Mouse (Mus musculus) urinary bladder, adult 18-20 months (tissue): ENCODE results near the gene Clpb.

Source experiments
- DNase-seq, 2 experiments: peaks; one replicate each; pipeline ENCODE4 v3.0.0; 2022; ENCODE audit warnings: low spot score in 2 of 2, mixed read lengths in 2 of 2

Gene Clpb

DNA sequence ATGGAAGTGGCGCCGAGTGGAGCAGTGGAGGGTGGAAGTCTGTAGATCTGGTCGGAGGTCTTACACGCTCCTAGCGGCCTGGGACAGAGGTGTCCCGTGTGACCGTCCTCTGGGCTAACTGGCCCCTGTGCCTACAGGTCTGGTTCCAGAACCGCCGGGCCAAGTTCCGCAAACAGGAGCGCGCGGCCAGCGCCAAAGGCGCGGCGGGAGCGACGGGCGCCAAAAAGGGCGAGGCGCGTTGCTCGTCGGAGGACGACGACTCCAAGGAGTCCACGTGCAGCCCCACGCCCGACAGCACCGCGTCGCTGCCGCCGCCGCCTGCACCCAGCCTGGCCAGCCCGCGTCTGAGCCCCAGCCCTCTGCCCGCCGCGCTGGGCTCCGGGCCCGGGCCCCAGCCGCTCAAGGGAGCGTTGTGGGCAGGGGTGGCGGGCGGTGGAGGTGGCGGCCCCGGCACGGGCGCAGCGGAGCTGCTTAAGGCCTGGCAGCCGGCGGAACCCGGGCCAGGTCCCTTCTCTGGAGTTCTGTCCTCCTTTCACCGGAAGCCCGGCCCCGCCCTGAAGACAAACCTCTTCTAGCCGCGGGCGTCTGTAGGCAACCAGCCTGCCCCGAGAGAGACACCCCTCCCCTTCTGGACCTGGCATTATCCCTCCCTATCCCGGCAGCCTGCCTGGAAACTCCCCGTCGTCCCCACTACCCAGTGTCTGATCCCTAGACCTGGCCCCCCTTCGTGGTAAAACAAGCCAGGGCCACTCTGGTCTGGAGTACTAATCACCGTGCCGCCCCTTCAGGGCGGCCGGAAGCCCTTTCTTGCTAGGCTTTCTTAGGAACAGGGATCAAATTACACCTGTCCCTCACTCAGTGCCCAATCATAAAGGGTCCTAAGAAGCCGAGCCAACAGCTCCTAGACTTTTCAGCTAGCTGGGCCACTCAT, 158.4 kb downstream of the Clpb start:
- DNase-seq = peak; percentile 54 to 61

DNA sequence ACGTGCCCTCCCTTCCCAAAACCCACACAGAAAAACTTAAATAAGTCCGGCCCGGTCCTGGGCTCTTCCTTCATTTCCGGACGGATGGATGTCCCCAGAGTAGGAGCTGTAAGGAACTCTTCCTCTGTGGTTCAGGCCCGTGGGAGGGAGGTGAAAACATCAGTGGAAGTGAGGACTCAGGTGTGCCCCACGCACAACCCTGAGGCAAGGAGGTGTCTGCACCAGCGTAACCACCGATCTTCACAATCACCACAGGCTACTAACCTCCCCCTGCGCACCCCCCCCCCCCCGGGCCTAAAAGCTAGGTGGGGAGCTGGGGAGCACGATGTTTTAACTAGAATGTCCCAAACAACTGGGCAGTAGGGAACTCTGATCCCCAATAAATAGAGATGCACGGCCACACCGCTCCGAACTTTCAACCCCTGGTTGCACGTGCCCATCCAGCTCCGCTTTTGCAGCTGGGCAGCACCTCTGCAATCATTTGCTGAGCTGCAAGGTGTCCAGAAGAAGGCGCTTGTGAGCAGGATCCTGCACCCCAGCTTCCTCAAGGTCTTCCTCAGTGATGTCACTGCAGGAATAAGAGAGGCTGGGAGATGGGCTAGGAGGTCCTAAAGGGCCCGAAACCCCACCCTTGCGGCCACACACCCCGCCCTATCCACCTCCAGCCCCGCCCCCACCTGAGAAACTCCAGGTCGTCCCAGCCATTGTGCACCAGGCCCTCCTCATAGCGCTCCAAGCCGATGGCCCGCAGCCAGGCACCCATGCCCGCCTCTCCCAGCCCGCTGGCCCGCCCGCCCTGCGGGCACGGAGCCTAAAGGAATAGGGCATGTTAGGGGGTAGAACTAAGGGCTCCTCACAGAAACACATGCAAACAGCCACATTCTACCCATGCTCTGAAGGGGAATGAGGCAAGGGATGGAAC, 159.7 kb downstream of the Clpb start:
- DNase-seq = no peak

DNA sequence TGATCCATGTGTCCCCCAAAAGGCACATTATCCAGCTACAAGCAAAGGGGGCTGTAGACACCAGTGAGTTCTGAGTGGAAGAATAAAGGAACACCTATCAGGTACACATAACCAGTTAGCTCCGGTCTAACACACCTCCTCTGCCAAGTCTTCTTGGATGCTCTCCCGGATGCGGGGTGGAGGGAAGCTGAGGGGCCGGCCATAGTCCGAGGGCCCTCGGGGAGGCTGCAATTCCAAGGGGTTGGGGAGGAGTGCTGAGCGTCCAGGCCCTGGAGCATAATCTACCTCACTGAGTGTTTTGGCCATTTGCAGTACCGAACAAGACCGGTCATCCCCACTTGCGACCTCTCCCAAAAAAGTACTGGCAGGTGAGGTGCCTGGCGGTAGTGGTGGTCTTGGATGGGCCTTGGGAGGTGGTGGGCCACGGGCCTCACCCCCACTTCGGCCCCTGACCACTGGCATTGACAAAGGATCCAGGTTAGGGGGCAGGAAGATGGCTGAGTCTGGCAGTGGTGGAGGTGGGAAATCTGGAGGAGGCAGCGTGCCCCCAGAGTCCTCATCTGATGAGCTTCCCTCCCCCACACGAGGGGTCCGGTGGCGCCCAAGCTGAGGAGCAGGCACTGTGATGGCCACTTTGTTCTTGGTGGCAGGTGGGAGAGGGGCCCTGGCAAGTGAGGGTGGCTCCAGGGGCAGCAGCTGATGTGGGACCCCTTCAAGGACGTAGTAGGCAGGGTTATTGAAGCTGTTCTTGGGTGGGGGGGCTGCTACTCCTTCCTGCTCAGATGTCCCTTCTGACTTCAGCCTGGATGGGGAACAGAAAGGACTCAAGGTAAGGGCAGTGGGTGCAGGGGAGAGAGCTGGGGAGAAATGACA, 160.6 kb downstream of the Clpb start:
- no peak for DNase-seq

DNA sequence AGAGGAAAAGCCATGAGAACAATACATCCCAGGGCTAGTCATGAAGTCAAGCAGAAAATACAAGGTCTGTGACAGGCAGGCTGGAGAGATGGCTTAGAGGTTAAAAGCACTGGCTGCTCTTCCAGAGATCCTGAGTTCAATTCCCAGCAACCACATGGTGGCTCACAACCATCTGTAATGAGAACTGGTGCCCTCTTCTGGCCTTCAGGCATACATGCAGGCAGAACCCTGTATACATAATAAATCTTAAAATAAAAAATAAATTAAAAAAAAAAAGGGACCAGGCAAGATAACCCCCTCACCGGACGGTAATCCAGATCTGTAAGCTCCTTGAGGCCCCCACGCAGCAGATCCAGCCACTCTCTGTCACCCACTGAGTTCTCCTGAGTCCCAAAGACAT, 166.9 kb downstream of the Clpb start:
- no peak for DNase-seq

DNA sequence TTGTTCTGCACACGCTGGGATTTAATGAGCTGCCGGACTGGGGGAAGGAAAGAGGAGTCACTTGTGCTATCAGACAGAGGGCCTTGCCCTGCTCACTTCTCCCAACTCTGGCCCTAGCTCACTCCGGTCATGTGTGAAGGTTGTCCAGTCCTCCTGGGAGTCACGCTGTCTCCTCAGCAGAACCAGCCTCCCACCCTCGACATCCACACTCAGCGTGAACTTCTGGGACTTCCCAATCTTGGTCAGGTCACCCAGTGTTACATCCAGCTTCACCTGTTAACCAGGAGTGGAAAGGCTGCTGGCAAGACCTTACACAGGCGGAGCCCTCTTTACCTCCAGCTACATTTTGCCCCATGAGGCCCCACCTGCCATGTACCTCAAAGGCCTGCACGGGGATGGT, 168.0 kb downstream of the Clpb start:
- no peak for DNase-seq

DNA sequence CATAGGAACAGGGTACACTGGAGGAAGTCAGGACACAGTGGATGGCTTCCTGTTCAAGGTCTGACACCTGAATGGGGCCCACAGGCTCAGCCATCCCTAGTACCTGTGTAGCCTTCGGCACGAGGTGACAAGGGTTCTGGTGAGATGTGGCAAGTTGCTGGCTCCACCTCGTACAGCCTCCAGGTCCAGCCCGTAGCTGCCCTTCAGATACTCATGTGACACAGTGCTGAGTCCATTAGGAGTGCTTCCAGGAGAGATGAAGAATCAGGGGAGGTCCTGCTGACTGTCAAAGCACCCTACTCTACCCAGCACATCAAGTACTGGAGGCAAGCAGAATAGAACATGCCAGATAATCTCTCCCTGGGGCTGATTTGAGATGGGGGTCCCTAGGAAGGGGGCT, 168.9 kb downstream of the Clpb start:
- DNase-seq = no peak

DNA sequence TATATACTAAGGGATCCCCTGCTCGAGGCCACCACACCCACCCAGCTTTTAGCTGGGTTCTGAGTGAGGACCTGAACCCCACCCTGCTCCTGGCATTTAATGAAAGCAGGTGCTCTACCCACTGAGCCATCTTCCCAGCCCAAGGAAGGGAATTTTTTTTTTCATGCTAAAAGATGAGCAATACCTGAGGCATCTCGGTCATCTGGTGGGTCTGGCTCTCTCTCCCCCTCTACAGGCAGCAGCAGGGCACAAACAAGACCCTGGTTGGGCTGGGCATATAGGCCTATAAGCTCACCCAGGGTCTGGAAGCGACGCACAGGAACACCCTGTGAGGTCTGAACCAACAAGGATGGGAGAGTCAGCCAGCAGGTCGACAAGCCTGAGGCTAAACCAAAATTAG, 169.9 kb downstream of the Clpb start:
- no peak for DNase-seq

DNA sequence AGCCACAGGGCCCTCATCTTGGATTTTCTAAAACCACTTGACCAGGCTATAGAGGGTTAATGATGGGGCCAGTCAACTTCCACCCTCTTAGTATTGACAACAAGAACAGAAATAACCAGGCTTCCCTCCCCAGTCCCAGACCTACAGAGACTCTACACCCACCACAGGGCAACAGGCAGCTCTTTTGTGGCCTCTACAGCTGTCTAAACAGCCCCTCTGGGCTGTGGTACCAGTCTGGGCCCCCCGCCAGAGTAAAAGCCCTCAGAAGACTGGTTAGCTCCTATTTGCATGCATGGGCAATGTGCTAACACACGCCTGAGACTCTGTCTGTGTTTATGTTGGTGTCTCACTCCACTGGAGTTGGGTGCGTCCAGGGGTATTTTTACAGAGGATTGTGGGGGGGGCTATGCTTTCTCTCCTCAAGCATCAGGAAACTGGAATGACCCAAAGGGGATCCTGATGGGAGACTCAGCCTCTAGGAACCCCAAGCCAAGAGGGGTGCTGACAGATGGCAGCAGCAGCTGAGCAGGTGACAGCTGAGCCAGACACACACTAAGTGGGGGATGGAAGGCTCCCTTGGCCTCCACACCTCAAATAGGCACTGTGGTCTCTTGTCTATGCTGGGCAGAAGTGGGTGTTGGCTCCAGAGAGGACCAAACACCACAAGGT, 170.6 kb downstream of the Clpb start:
- DNase-seq = no peak

DNA sequence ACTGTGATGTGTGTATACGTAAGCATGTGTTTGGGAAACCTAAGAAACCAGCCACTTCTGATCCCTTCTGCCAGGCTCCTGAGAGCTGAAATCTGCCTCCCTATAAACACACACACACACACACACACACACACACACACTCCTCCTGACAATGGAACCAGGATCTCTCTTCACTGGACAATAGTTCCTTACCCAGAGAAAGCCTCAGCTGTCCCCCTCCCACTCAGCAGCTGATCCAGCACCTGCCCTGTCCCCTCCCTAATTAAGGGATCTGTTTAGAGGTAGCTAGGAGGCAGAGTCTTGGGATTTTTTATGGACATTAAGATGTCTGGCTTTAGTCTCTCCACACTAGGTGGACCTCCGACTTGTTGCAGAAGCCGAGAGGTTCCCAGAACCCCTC, 171.5 kb downstream of the Clpb start:
- no peak for DNase-seq

DNA sequence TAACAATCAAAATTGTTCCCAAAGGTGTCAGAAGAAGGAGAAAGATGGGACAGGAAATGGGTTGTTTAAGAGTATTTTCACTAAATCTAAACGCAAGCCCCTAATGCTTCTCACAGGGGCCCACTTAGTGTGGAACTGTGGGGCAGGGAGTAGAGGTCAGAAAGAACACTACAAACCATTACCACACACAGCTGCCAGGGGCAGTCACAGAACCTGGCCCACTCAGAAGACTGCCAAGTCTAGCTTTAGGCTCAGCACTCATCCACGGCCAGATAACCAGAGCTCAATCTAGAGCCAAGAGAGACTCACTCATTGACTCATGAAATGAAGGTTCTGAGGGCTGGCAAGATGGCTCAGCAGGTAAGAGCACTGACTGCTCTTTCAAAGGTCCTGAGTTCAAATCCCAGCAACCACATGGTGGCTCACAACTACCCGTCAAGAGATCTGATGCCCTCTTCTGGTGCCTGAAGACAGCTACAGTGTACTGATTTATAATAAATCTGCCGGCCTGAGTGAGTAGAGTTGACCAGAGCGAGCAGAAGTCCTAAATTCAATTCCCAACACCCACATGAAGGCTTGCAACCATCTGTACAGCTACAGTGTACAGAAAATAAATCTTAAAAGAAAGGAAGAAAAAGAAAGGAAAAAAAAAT, 172.2 kb downstream of the Clpb start:
- DNase-seq = no peak

DNA sequence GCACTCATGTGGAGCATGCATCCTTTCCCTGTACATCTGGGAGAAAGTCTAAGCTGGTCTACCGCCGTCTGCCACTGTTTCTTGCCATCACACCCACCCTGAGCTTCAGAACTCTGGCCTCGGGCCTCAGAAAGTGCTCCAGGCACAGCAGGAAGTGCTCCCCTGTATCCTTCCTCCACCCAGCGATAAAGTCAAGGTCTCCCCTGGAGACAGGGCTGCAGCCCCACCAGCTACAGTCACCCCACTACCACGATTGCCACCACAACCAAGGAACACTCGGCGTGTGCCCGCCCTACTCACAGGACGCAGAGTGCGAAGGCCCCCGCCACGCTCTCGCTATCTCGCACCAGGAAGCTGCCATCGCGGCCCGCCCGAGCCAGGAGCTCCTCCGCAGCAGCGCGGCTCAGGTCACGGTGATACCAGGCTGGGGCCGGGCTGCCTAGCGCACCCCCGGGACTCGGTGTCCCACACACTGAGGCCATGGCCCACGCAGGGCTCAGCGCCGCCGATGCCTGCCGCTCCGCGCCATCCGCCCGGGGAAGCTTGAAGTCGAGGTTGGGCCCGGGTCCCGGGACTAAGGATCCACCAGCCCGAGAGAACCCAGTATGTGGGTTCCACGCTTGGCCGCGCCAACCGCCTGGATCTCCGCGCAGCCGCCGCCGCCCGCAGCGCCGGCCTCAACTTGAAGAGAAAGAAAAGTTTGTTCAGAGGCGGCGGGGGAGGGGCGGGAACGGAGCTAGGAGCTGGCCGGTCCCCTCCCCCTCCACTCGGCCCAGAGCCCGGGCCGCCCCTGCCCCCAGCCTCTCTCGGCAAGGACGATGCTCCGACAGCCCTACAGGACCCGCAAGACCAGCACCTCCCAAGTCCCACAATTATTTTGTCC, 173.1 kb downstream of the Clpb start:
- peak; percentile 42 to 65 for DNase-seq

DNA sequence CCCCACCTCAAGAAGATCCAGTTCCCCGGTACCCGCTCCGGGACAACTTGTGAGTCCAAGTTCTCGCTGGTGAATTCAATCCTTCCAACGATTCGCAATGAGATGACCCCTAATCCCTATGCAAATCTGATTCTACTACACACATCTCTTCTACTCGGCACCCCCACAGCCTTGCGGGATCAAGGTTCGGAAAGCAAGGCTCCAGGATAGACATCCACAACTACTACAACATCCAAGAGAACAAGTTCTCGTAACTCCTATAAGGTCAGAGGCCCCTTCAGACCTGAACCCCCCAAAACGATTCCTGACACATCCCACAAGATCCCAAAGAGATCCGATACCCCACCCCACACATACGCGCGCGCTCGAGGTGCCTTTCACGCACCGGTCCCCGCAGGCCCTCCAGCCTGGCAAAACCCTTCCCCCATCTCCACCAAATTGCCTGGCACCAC, 173.7 kb downstream of the Clpb start:
- no peak for DNase-seq

DNA sequence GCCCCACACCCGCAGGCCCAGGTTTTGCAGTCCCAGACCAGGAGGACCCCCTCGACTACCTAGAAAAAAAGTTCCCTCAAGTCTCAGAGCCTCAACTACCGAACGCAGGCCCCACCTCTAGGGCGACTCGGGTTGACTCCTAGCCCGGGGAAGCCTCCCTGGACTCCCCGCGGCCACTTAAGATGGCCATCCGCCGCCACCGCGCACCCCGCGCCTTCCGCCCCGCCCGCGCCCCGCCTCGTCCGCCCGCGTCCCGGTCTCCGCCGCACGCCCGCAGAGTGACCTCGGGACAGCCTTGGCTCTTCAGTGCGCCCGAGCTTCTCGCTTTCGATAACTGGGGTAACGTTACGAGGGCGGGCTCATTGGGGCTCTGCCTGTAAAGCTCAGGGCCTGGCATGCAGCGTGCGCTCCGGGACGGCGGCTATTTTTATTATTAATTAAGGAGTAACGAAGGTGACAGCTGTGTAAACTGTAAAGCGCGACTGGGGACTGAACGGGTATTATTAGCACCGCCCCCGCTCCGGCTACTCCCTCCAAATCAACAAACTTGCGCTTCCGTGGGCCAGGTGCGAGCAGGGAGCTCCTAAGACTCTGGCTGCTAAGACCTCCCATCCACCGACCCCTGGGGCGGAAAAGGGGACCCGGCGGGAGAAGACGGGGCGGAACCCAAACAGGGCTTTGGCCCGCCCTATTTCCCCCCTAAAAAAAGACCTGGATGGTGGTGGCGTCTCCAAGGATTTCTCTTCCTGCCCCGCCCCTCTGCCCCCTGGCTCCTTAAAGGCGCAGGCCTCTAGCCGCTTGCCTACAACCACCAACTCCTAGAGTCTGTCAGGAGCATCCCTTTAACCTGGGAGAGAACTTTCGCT, 174.4 kb downstream of the Clpb start, which contains the start of gene Inppl1:
TSS of gene Inppl1 (minus strand) at position 624 of the 866 bp plus-strand sequence.
- DNase-seq = peak; percentile 85 to 86

DNA sequence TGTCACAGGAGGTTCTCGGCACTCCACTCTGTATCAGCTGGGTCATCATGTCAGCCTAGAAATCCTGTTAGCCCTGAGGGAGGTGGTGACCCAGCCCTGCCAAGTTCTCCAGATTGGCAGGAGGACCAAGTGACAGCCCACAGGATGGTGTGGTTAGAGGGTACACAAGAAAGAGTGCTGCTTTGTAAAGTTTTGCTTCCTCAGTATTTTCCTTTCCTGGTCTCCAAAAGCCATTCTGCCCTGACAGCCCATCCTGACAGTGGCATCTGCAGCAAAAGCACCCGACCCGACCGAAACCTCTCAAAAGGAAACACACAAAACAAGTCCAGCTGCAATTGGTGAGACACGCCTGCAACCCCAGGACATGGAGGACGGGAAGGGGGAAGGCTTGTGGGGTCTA, 180.8 kb downstream of the Clpb start:
- DNase-seq = no peak
